Mouse (Mus musculus) lung, embryonic 16.5 days (tissue): ENCODE measurements at regions not wholly inside any gene's neighbourhood (a gene's known extent, or its start where the extent isn't known, plus 50 kb on each side); places are given as distances from the start of the nearest gene placed in this dataset.

ENCODE experiments used
- ATAC-seq: fragments of 200-750 bp; cut with Nextera tagmentation; 2 replicates; pipeline ENCODE4 v1.8.0; 2017; ENCODE audit warnings: low read depth, mild to moderate bottlenecking, moderate library complexity
- H3K27ac ChIP-seq: fragments of 300-500 bp; sonication (generic); 2 replicates; pipeline ENCODE4 v1.5.1; 2014; ENCODE audit warnings: mild to moderate bottlenecking, control low read depth, low read length
- H3K27me3 ChIP-seq: fragments of 300-500 bp; sonication (generic); 2 replicates; pipeline ENCODE4 v1.6.1; 2014; ENCODE audit warnings: low read depth, low read length, mixed read lengths; ENCODE audit not compliant: control insufficient read depth, insufficient read depth
- H3K36me3 ChIP-seq: fragments of 300-500 bp; sonication (generic); 2 replicates; pipeline ENCODE4 v1.6.1; 2014; ENCODE audit warnings: low read length; ENCODE audit not compliant: control insufficient read depth, insufficient read depth
- H3K4me1 ChIP-seq: fragments of 300-500 bp; sonication (generic); replicated peaks from 2 replicates; pipeline ENCODE4 v1.6.1; 2014; ENCODE audit warnings: low read length, mixed read lengths; ENCODE audit not compliant: control insufficient read depth, insufficient read depth
- H3K4me2 ChIP-seq: fragments of 300-500 bp; sonication (generic); 2 replicates; pipeline ENCODE4 v1.6.1; 2014; ENCODE audit warnings: low read depth, low read length, control low read depth
- H3K4me3 ChIP-seq: fragments of 300-500 bp; sonication (generic); 2 replicates; pipeline ENCODE4 v1.5.1; 2014; ENCODE audit warnings: mild to moderate bottlenecking, low read length, control low read depth
- H3K9ac ChIP-seq: fragments of 300-500 bp; sonication (generic); 2 replicates; pipeline ENCODE4 v1.6.1; 2014; ENCODE audit warnings: low read length, control low read depth
- H3K9me3 ChIP-seq: fragments of 300-500 bp; sonication (generic); 2 replicates; pipeline ENCODE4 v1.6.1; 2016; ENCODE audit warnings: low read length; ENCODE audit not compliant: control insufficient read depth
- WGBS: fragments of 180-500 bp; shearing (Covaris S2); extraction: QIAGEN DNeasy Blood & Tissue Kit; methylation state at CpG from one replicate; pipeline ENCODE4 v1.1.7; 2014; 5-methylcytosine and 5-hydroxymethylcytosine counted together

GRCm38 (mm10) chr4:95148665-95149064 is 96.6 kb upstream of the Jun start:
- Histone ChIP-seq H3K36me3 (no peaks in the 10 kb centered on the region), H3K9me3 (no peaks in the 10 kb centered on the region), H3K9ac (no peak overlapping the region), H3K27me3 (no peaks in the 10 kb centered on the region), H3K4me1 (peaks cover 10% of the 10 kb centered on the region), H3K4me3 (no peak overlapping the region), H3K27ac (no peak overlapping the region), H3K4me2 (no peak overlapping the region)
- ATAC-seq = no peak
- WGBS = 37% methylated on average over 1 of the region's 1 CpGs

GRCm38 (mm10) chr4:95151678-95152077 is 99.7 kb upstream of the Jun start:
- H3K27ac ChIP-seq = no peak overlapping the region
- H3K27me3 ChIP-seq = no peaks in the 10 kb centered on the region
- H3K4me3 ChIP-seq = no peak overlapping the region
- no peak overlapping the region for H3K4me2 ChIP-seq
- ATAC-seq = no peak
- H3K36me3 ChIP-seq = no peaks in the 10 kb centered on the region
- no peak overlapping the region for H3K9ac ChIP-seq
- H3K9me3 ChIP-seq = no peaks in the 10 kb centered on the region
- peaks cover 30% of the 10 kb centered on the region for H3K4me1 ChIP-seq
- WGBS = 79% methylated on average over 8 of the region's 8 CpGs

DNA sequence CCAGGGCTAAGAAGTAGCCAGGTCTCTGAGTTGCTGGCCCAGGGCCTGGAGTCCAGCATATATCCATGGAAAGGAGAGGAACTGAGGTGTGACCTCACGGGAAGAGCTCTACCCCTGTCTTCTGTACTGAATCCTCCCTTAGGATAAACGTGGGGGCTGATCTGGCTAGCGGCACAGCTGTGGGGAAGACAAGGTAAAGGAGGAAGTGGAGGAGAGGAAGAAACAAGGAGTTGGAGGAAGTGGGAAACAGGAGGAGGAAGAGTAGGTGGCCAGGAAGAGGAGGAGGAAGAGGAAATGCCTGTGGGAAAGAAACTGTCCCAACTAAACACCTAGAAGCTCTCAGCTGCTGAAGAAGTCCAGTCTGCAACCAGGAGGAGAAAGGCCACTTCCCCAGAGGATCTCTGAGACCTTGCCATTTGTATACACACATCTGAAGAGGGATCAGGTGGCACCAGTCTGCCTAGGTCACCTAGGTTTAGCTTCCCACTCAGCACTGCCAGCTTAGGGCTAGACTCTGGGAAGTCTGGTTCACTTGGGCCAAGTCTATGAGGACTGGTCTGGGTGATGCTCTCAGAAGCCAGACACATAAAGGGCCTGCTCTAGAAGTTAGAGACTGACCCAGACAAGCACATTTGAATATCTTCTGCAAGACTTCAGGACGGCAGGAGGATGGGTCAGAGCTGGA is 100.6 kb upstream of the Jun start:
- Histone ChIP-seq H3K9me3 (no peaks in the 10 kb centered on the region), H3K4me3 (no peak overlapping the region), H3K27me3 (no peaks in the 10 kb centered on the region), H3K27ac (no peak overlapping the region), H3K36me3 (no peaks in the 10 kb centered on the region), H3K4me2 (no peak overlapping the region), H3K4me1 (peaks cover 38% of the 10 kb centered on the region), H3K9ac (no peak overlapping the region)
- ATAC-seq = no peak
- 72% methylated on average over 4 of the region's 4 CpGs for WGBS

DNA sequence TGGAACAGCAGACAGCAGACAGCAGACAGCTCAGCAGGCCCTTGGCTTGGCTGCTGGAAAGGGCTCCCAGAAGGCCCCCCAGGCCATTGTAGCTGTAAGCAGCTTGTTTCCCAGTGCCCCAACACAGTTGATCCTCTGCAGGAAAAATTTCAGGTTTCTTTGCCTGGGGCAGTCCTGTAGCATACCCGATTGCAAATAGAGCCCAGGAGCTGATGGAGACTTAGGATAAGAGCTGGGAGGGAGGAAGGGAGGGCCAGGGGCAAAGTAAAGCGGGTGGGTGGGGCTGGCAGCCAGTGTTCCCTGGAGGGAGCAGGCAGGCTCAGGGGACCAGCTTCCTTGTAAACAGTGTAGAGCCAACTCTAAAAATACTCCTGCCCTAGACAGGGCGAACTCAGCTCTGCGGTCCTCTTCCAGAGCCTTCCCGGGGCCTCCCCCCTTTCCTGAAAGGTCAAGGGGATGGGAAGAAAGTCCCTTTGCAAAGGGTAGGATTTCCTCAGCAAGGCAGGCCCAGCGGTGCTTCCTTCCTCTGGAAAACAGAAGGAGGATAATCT is 101.8 kb upstream of the Jun start:
- H3K9me3 ChIP-seq = no peaks in the 10 kb centered on the region
- H3K4me3 ChIP-seq = no peak overlapping the region
- ATAC-seq = peak; percentile 94
- no peaks in the 10 kb centered on the region for H3K36me3 ChIP-seq
- H3K27ac ChIP-seq = peak overlapping the region; percentile 85
- H3K4me1 ChIP-seq = peaks cover 38% of the 10 kb centered on the region
- no peaks in the 10 kb centered on the region for H3K27me3 ChIP-seq
- H3K4me2 ChIP-seq = no peak overlapping the region
- WGBS = 11% methylated on average over 6 of the region's 6 CpGs
- peak overlapping the region; percentile 25; the same call in 1 of the 2 replicates for H3K9ac ChIP-seq

GRCm38 (mm10) chr4:95154377-95154776 is 102.4 kb upstream of the Jun start:
- WGBS = 36% methylated on average over 14 of the region's 14 CpGs
- ATAC-seq = no peak
- Histone ChIP-seq H3K4me2 (no peak overlapping the region), H3K9me3 (no peaks in the 10 kb centered on the region), H3K27me3 (no peaks in the 10 kb centered on the region), H3K9ac (no peak overlapping the region), H3K4me3 (no peak overlapping the region), H3K4me1 (peaks cover 38% of the 10 kb centered on the region), H3K36me3 (no peaks in the 10 kb centered on the region), H3K27ac (peak overlapping the region; percentile 85)

DNA sequence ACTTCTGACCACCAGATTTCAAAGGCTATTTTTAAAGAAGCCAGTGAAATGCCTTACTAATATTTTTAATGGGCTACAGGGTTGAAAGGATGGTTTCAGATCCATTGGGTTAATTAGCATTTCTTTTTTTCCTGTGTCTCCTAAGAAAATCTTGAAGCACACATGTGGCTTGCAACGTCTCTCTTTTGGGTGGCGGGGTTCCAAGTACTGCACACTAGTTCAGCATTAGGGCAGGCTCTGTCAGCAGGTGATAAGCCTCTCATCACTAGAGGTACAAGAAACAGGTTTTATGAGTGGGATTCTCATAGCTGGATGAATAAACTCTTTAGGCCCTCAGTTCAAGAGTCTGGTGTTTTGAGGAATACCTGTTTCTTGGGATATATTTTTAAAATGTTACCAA is 103.2 kb upstream of the Jun start:
- Histone ChIP-seq H3K4me1 (peaks cover 40% of the 10 kb centered on the region), H3K4me3 (no peak overlapping the region), H3K9me3 (no peaks in the 10 kb centered on the region), H3K27me3 (no peaks in the 10 kb centered on the region), H3K36me3 (no peaks in the 10 kb centered on the region), H3K9ac (no peak overlapping the region), H3K27ac (no peak overlapping the region), H3K4me2 (no peak overlapping the region)
- 64% methylated on average over 2 of the region's 2 CpGs for WGBS
- ATAC-seq = no peak

DNA sequence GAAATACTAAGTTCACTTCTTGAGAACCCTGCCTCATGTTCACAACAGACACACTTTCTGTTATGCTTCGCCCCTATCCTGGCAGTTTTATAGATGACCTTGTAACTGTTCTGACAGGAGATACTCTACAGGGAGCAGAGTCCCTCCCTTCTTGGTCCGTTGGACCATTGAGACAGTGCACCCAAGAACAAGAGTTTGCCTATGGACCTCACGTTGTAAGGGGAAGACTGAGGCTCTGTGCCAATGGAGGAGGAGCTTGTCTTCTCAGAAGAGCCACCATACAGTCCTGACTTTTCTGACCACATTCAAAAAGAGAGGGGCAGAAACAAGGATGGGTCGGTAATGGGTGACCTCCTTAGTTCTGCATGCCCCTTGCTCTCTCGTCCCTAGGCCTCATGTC is 103.8 kb upstream of the Jun start:
- peaks cover 46% of the 10 kb centered on the region for H3K4me1 ChIP-seq
- H3K9ac ChIP-seq = no peak overlapping the region
- no peak overlapping the region for H3K4me2 ChIP-seq
- H3K36me3 ChIP-seq = no peaks in the 10 kb centered on the region
- H3K4me3 ChIP-seq = no peak overlapping the region
- H3K9me3 ChIP-seq = no peaks in the 10 kb centered on the region
- H3K27ac ChIP-seq = no peak overlapping the region; the same call in 1 of the 2 replicates
- no peaks in the 10 kb centered on the region for H3K27me3 ChIP-seq
- no peak for ATAC-seq
- 74% methylated on average over 5 of the region's 5 CpGs for WGBS

DNA sequence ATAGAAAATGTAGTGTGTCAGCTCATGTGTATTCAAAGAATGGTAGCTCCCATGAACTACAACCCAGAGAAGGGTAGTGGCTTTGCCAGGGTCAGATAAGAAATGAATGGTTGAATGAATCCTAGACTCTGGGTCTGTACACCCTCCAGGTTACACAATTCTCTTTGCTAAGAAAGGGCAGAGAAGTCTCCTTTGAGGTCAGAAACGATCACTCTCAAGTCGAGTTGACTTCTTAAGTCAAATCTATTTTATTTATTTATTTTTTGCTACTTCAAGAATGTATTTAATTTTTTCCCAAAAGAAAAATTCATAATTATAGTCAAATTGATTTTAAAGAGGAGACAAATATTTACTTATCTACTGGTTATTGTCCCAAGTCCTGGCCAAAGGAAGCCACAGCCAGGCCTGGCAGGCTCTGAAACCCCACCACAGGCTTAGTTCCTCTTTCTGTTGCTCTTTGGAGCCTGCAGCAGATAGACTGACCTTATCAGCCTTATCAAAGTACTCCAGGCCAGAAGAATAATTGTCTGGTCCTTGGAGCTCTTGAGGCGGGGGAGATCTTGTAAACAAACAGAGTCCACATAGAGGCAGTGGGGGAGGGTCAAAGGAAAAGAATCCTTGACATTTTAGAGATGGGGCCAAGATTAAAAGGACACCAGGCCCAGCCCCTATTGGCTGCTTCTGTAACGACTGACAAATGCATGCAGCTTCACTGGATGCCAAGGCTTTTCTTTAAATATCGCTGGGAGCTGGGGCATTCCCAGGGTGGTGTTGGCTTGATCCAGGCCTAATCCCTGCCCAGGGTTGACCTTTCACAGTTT is 104.6 kb upstream of the Jun start:
- peaks cover 46% of the 10 kb centered on the region for H3K4me1 ChIP-seq
- no peaks in the 10 kb centered on the region for H3K9me3 ChIP-seq
- no peak overlapping the region for H3K4me2 ChIP-seq
- H3K36me3 ChIP-seq = no peaks in the 10 kb centered on the region
- H3K27ac ChIP-seq = peak overlapping the region; percentile 60
- H3K9ac ChIP-seq = no peak overlapping the region
- 18% methylated on average over 5 of the region's 5 CpGs for WGBS
- ATAC-seq = no peak
- H3K4me3 ChIP-seq = no peak overlapping the region
- no peaks in the 10 kb centered on the region for H3K27me3 ChIP-seq

GRCm38 (mm10) chr4:95157653-95158430 is 105.8 kb upstream of the Jun start:
- Histone ChIP-seq H3K4me2 (no peak overlapping the region), H3K9ac (no peak overlapping the region), H3K36me3 (no peaks in the 10 kb centered on the region), H3K4me3 (no peak overlapping the region), H3K4me1 (peaks cover 50% of the 10 kb centered on the region), H3K27me3 (no peaks in the 10 kb centered on the region), H3K9me3 (no peaks in the 10 kb centered on the region), H3K27ac (peak overlapping the region; percentile 58)
- WGBS = 86% methylated on average over 7 of the region's 7 CpGs
- no peak for ATAC-seq
